Mouse (Mus musculus) midbrain, embryonic 10.5 days (tissue): ENCODE data around the gene Mcl1. TPM values are rescaled to one million over a fixed set of nuclear protein-coding genes. Genes with fewer than 3 reads are reported as not detected.
"Not testable (repeated sequence)": the region's sequence is repeated elsewhere in the genome, so short reads cannot be mapped to it uniquely, and the experiment has no call there.

Source experiments
- DNase-seq: peaks from one replicate; pipeline ENCODE4 v3.0.0-alpha.2; 2017; ENCODE audit warnings: low spot score
- H3K27ac ChIP-seq: fragments of 300-500 bp; sonication (generic); replicated peaks from 2 replicates; pipeline ENCODE4 v1.5.1; 2016; ENCODE audit warnings: mild to moderate bottlenecking
- H3K27me3 ChIP-seq: fragments of 300-500 bp; sonication (generic); 2 replicates; pipeline ENCODE4 v1.6.1; 2016; ENCODE audit warnings: low read depth, mild to moderate bottlenecking; ENCODE audit not compliant: poor library complexity, severe bottlenecking
- H3K36me3 ChIP-seq: fragments of 300-500 bp; sonication (generic); 2 replicates; pipeline ENCODE4 v1.6.1; 2016; ENCODE audit warnings: mild to moderate bottlenecking, moderate library complexity
- H3K4me1 ChIP-seq: fragments of 300-500 bp; sonication (generic); 2 replicates; pipeline ENCODE4 v1.6.1; 2016
- H3K4me3 ChIP-seq: fragments of 300-500 bp; sonication (generic); 2 replicates; pipeline ENCODE4 v1.5.1; 2016; ENCODE audit warnings: mild to moderate bottlenecking, moderate library complexity
- H3K9me3 ChIP-seq: fragments of 300-500 bp; sonication (generic); replicated peaks from 2 replicates; pipeline ENCODE4 v1.6.1; 2016; ENCODE audit warnings: mild to moderate bottlenecking
- WGBS: fragments of 180-500 bp; shearing (Covaris S2); methylation state at CpG from one replicate; pipeline ENCODE4 v1.1.7; 2016; 5-methylcytosine and 5-hydroxymethylcytosine counted together
- polyA plus RNA-seq: library from polyadenylated mRNA; unstranded; fragments of >200 nt; fragmentation: Nextera tagmentation; extraction: Ambion mirVana; gene quantifications from 2 replicates; pipeline ENCODE4 v1.2.1, GENCODE M21; 2016

Gene Mcl1
- polyA plus RNA-seq = 41.9 and 47.6 TPM in 2 replicates

- under 1% methylated on average over 43 of the region's 43 CpGs for WGBS
- H3K27ac ChIP-seq = peak within 1 kb of the TSS; percentile 99
- DNase-seq = peak; percentile 96
- H3K9me3 ChIP-seq = no peaks in the 10 kb centered on the region
- H3K36me3 ChIP-seq = peaks cover 32% of the 10 kb centered on the region
- peaks cover 47% of the 10 kb centered on the region for H3K4me1 ChIP-seq
- peak within 1 kb of the TSS; percentile 85 for H3K4me3 ChIP-seq
- H3K27me3 ChIP-seq = no peaks in the 10 kb centered on the region
Observed at GRCm38 (mm10) chr3:95658236-95658867, at the start of gene Mcl1. Gene Mcl1 (plus strand): TSS chr3:95658788.

DNA sequence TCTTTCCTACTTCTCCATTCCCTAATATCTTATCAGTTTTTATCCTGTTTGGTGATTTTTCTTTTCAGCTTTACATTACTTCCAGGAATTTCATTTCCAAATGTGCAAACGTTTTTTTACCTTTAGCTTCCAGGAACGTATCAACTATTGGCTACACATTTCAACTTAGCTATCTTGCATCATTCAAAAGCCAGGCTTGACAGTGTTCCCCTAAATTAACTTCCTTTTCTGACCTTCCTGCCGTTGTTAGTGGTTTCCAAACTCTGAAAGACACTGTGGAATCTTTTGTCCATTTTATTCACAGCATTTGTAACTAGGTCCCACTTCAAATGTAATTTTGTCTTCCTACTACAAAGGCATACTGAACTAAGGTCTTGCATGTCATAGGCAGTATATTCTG lies 49.4 kb upstream of the Mcl1 start:
- Histone ChIP-seq H3K4me1 (no peaks in the 10 kb centered on the region), H3K27ac (no peak overlapping the region), H3K27me3 (no peaks in the 10 kb centered on the region), H3K36me3 (peaks cover 48% of the 10 kb centered on the region), H3K9me3 (no peaks in the 10 kb centered on the region), H3K4me3 (no peak overlapping the region)
- DNase-seq = no peak
- 79% methylated on average over 3 of the region's 3 CpGs for WGBS

DNA sequence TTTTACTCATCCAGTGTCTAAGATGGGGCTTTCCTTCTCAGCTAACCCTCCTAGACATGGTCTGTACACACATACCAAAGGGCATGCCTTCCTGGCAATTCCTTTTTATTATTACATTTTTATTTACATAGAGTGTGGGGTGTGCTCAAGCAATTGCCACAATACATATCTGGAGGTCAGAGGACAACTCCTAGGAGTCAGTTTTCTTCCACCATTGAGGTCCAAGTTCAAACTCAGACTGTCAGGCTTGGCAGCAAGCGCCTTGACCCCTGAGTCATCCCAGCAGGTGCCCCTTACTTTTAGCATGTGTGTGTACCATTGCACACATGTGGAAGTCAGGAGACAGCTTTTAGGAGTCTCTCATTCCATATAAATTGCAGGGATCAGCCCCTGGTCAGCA lies 44.6 kb upstream of the Mcl1 start:
- Histone ChIP-seq H3K27ac (no peak overlapping the region), H3K36me3 (peaks cover 61% of the 10 kb centered on the region)

DNA sequence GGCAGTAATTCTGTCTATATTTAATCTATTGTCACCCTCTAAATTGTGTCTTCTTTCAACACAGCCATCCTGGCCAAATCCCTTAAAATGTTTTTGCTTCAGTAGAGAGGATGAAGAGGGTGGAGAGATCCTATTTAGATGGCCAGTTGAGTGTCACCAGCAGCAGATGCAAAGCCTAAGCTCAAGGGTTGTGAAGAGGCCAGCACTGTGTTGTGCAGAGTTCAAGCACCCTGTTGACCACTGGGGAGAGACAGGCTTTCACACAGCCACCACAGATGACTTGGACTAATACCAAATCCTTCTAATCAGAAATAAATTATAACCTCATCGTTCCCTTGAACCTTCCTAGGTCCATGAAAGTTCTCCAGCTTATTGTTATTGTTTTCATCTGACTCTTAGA lies 40.1 kb upstream of the Mcl1 start:
- peaks cover 56% of the 10 kb centered on the region for H3K36me3 ChIP-seq
- no peak overlapping the region for H3K4me3 ChIP-seq
- no peaks in the 10 kb centered on the region for H3K9me3 ChIP-seq
- DNase-seq = no peak
- no peak overlapping the region for H3K27ac ChIP-seq
- H3K4me1 ChIP-seq = peaks cover 5% of the 10 kb centered on the region
- WGBS = 88% methylated on average over 1 of the region's 1 CpGs
- H3K27me3 ChIP-seq = no peaks in the 10 kb centered on the region

More for the DNA sequence above, 44.6 kb upstream of the Mcl1 start:
- DNase-seq = no peak
- Histone ChIP-seq H3K27me3 (no peaks in the 10 kb centered on the region), H3K4me3 (no peak overlapping the region), H3K9me3 (no peaks in the 10 kb centered on the region), H3K4me1 (no peaks in the 10 kb centered on the region)
- 96% methylated on average over 1 of the region's 1 CpGs for WGBS

GRCm38 (mm10) chr3:95621241-95621640 lies 37.3 kb upstream of the Mcl1 start:
- Histone ChIP-seq H3K9me3 (no peaks in the 10 kb centered on the region), H3K4me3 (no peak overlapping the region), H3K27ac (no peak overlapping the region), H3K36me3 (peaks cover 42% of the 10 kb centered on the region), H3K27me3 (no peaks in the 10 kb centered on the region), H3K4me1 (peaks cover 22% of the 10 kb centered on the region)
- 82% methylated on average over 1 of the region's 1 CpGs for WGBS
- DNase-seq = no peak

- H3K27ac ChIP-seq, H3K4me3 ChIP-seq, H3K9me3 ChIP-seq, DNase-seq, H3K27me3 ChIP-seq: not testable (repeated sequence)
- H3K4me1 ChIP-seq = peaks cover 30% of the 10 kb centered on the region
- 94% methylated on average over 20 of the region's 20 CpGs for WGBS
- peaks cover 42% of the 10 kb centered on the region for H3K36me3 ChIP-seq
Observed at GRCm38 (mm10) chr3:95622421-95622820, 36.2 kb upstream of the Mcl1 start.

GRCm38 (mm10) chr3:95623551-95623950 lies 35.0 kb upstream of the Mcl1 start:
- H3K27me3 ChIP-seq = no peaks in the 10 kb centered on the region
- peaks cover 30% of the 10 kb centered on the region for H3K4me1 ChIP-seq
- H3K36me3 ChIP-seq = peaks cover 42% of the 10 kb centered on the region
- H3K4me3 ChIP-seq = 0 out of 2 replicates have a peak overlapping the region, but pooled peaks have one; percentile 14
- no peaks in the 10 kb centered on the region for H3K9me3 ChIP-seq
- H3K27ac ChIP-seq = peak overlapping the region; percentile 94
- DNase-seq = no peak
- WGBS = 64% methylated on average over 2 of the region's 2 CpGs

DNA sequence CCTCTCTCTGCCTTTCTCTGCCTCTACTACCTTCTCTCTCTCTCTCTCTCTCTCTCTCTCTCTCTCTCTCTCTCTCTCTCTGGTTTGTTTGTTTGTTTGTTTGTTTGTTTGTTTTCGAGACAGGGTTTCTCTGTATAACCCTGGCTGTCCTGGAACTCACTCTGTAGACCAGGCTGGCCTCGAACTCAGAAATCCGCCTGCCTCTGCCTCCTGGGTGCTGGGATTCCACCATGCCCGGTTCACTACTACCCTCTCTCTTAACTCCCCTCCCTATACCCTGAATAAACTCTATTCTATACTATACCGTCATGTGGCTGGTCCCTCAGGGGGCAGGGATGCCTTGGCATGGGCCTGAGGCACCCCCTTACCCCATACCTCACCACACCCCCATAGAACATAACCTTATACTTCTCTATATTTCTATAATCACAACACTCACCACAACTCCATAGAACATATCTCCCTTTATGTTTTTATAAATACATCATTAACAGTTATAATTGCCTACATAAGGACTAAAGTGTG lies 34.5 kb upstream of the Mcl1 start:
- WGBS = 70% methylated on average over 5 of the region's 5 CpGs
- Histone ChIP-seq H3K36me3 (peaks cover 43% of the 10 kb centered on the region), H3K4me3 (peak overlapping the region; percentile 71), H3K27ac (peak overlapping the region; percentile 94), H3K4me1 (peaks cover 30% of the 10 kb centered on the region)
- not testable (repeated sequence) for H3K27me3 ChIP-seq, DNase-seq, H3K9me3 ChIP-seq

GRCm38 (mm10) chr3:95624628-95625503 lies 33.7 kb upstream of the Mcl1 start, which contains the start of gene Ensa:
Gene Ensa (plus strand): TSS chr3:95624993.
- Histone ChIP-seq H3K27me3 (no peaks in the 10 kb centered on the region), H3K36me3 (peaks cover 43% of the 10 kb centered on the region), H3K4me3 (peak within 1 kb of the TSS; percentile 71), H3K27ac (peak within 1 kb of the TSS; percentile 94), H3K9me3 (no peaks in the 10 kb centered on the region), H3K4me1 (peaks cover 30% of the 10 kb centered on the region)
- whole genome bisulfite sequencing = under 1% methylated on average over 44 of the region's 44 CpGs
- DNase-seq = peak; percentile 99

- H3K9me3 ChIP-seq = no peaks in the 10 kb centered on the region
- no peak for DNase-seq
- H3K36me3 ChIP-seq = peaks cover 66% of the 10 kb centered on the region
- H3K4me1 ChIP-seq = peaks cover 30% of the 10 kb centered on the region
- H3K4me3 ChIP-seq = no peak overlapping the region
- H3K27ac ChIP-seq = no peak overlapping the region
- H3K27me3 ChIP-seq = no peaks in the 10 kb centered on the region
- 89% methylated on average over 5 of the region's 5 CpGs for WGBS
Observed at GRCm38 (mm10) chr3:95627763-95628162, 30.8 kb upstream of the Mcl1 start.

- H3K27me3 ChIP-seq = no peaks in the 10 kb centered on the region
- H3K36me3 ChIP-seq = peaks cover 86% of the 10 kb centered on the region
- DNase-seq = no peak
- peaks cover 14% of the 10 kb centered on the region for H3K4me1 ChIP-seq
- no peaks in the 10 kb centered on the region for H3K9me3 ChIP-seq
- no peak overlapping the region for H3K27ac ChIP-seq
- WGBS = 88% methylated on average over 4 of the region's 4 CpGs
- H3K4me3 ChIP-seq = no peak overlapping the region
Observed at GRCm38 (mm10) chr3:95629755-95630154, 28.8 kb upstream of the Mcl1 start.

- peaks cover 11% of the 10 kb centered on the region for H3K4me1 ChIP-seq
Observed at GRCm38 (mm10) chr3:95630856-95631255, 27.7 kb upstream of the Mcl1 start.

GRCm38 (mm10) chr3:95631304-95631703 lies 27.3 kb upstream of the Mcl1 start:
- H3K36me3 ChIP-seq = peaks cover 100% of the 10 kb centered on the region
- H3K4me1 ChIP-seq = peaks cover 7% of the 10 kb centered on the region
- H3K27me3 ChIP-seq = no peaks in the 10 kb centered on the region
- WGBS = 80% methylated on average over 6 of the region's 6 CpGs
- DNase-seq = no peak
- no peaks in the 10 kb centered on the region for H3K9me3 ChIP-seq
- no peak overlapping the region for H3K27ac ChIP-seq
- H3K4me3 ChIP-seq = no peak overlapping the region

More at GRCm38 (mm10) chr3:95630856-95631255, 27.7 kb upstream of the Mcl1 start:
- 89% methylated on average over 3 of the region's 3 CpGs for WGBS
- no peak overlapping the region for H3K4me3 ChIP-seq
- H3K27ac ChIP-seq = no peak overlapping the region
- no peak for DNase-seq
- H3K9me3 ChIP-seq = no peaks in the 10 kb centered on the region
- peaks cover 97% of the 10 kb centered on the region for H3K36me3 ChIP-seq
- no peaks in the 10 kb centered on the region for H3K27me3 ChIP-seq
